Mouse (Mus musculus): ENCODE results near the gene Tomm7.
"Not testable (repeated sequence)": the region's sequence is repeated elsewhere in the genome, so short reads cannot be mapped to it uniquely, and the experiment has no call there.

Gene Tomm7

GRCm38 (mm10) chr5:23851160-23851555 is 7.2 kb upstream of the Tomm7 start:
- not testable (repeated sequence) for DNase-seq (ENCODE audit: low spot score)

GRCm38 (mm10) chr5:23850345-23851159 is 6.6 kb upstream of the Tomm7 start:
- peak; percentile 91 for DNase-seq (ENCODE audit: low spot score)

GRCm38 (mm10) chr5:23845141-23845540 is 1.2 kb upstream of the Tomm7 start:
- DNase-seq (ENCODE audit: low spot score) = no peak

GRCm38 (mm10) chr5:23844531-23844841 is 525 bp upstream of the Tomm7 start:
- DNase-seq (ENCODE audit: low spot score) = peak; percentile 31

GRCm38 (mm10) chr5:23838158-23838557 is 5.8 kb downstream of the Tomm7 start:
- no peak for DNase-seq (ENCODE audit: low spot score)

GRCm38 (mm10) chr5:23835691-23836090 is 8.3 kb downstream of the Tomm7 start:
- not testable (repeated sequence) for DNase-seq (ENCODE audit: low spot score)

GRCm38 (mm10) chr5:23830897-23831752 is 12.8 kb downstream of the Tomm7 start:
- DNase-seq (ENCODE audit: low spot score) = no peak

- peak; percentile 61 for DNase-seq (ENCODE audit: low spot score)
Measured at GRCm38 (mm10) chr5:23826321-23827004, 17.5 kb downstream of the Tomm7 start.

GRCm38 (mm10) chr5:23824171-23824733 is 19.7 kb downstream of the Tomm7 start:
- no peak for DNase-seq (ENCODE audit: low spot score)

GRCm38 (mm10) chr5:23822306-23822705 is 21.7 kb downstream of the Tomm7 start:
- DNase-seq (ENCODE audit: low spot score) = no peak

GRCm38 (mm10) chr5:23816681-23817080 is 27.3 kb downstream of the Tomm7 start:
- no peak for DNase-seq (ENCODE audit: low spot score)

GRCm38 (mm10) chr5:23814841-23815240 is 29.1 kb downstream of the Tomm7 start:
- no peak for DNase-seq (ENCODE audit: low spot score)

- no peak for DNase-seq (ENCODE audit: low spot score)
Measured at GRCm38 (mm10) chr5:23792726-23793125, 51.2 kb downstream of the Tomm7 start.

GRCm38 (mm10) chr5:23789078-23789612 is 54.8 kb downstream of the Tomm7 start:
- no peak for DNase-seq (ENCODE audit: low spot score)
